ENCODE assay signal across 9 mouse cellular contexts in the genomic region with DNA sequence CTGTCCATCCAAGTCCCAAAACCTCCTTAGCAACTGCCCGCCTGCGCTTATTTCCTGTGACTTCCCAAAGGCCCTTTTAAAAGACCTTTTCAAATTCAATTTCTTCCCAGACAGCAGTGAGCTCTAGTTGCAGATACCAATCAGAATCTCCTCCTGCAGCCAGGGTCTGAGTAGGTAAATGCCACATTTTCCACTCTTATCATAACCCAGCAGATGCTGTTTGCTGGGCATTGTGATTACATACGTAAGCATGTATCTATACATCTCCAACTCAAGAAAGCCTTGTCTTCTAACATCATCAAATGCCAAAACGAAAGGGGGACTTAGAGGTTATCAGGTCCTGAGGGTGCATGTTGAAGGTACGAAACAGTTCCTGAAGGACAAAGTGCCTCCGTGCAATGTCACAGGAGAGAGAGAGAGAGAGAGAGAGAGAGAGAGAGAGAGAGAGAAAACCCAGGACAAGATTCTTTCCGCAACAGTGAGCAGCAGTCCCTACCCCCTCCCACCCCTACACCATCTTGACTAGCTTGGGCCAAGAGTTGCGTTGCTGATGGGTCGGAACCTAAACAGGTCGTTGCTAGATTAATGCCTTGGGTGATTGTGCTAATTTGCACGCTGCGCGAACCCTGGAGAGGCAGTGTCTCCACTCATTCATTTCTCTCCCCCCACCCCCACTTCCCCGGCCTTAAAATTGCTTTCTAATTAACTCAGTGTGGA. TPM values are rescaled to one million over a fixed set of nuclear protein-coding genes. Genes with fewer than 3 reads are reported as not detected.
DNase-seq lines count a peak whose midpoint lies in the region; ATAC-seq and TF ChIP-seq lines count a peak whose summit lies in the region.
"Had no signal": no experiment of that assay in that cellular context is flagged by ENCODE, and none has a peak within 500 bp of the region (broad histone marks: within the 10 kb centered on the region; RNA-seq: fewer than 3 reads in every experiment).

No protein-coding gene starts in this region.

- no peak for ATAC-seq in lung, postnatal 0 days
- peak; percentile 68 for ATAC-seq in hindbrain, embryonic 14.5 days (ENCODE audit: low FRiP score)
- ATAC-seq in midbrain, embryonic 14.5 days (ENCODE audit: low FRiP score, low TSS enrichment): peak; percentile 46; the same call in 1 of the 2 replicates

- peak; percentile 5 for DNase-seq in adrenal gland, postnatal 10 days
- no peak for DNase-seq in adrenal gland, postnatal 4 days (ENCODE audit: low spot score in 2 of 2)
- no peak for DNase-seq in lung, postnatal 0 days (ENCODE audit: low spot score)
- DNase-seq in lung, postnatal 4 days: no peak
- DNase-seq in hindbrain, embryonic 14.5 days (ENCODE audit: low spot score): peak; percentile 55
- DNase-seq in midbrain, embryonic 14.5 days: no peak
- no peak for DNase-seq in gastrocnemius, postnatal 36 days
- DNase-seq in urinary bladder, postnatal 25 days (ENCODE audit: low spot score): no peak

- intact Hi-C loops in gastrocnemius, postnatal 36 days (cut with DNase I): loop anchor here (5.0 kb wide), 1 partner anchor 180 kb away; no protein-coding TSS in a partner anchor

- no peak for TF ChIP-seq EP300 in lung, postnatal 0 days (IDR thresholded peaks at IDR 0.05)

- no peak overlapping the region for H3K27ac ChIP-seq in lung, postnatal 0 days (ENCODE audit: low read length)
- H3K27ac ChIP-seq in hindbrain, embryonic 14.5 days: no peak overlapping the region
- H3K27ac ChIP-seq in midbrain, embryonic 14.5 days (replicated peaks; ENCODE audit: low read depth, low read length): no peak overlapping the region

- WGBS in lung, postnatal 0 days: 38% methylated on average over 14 of the region's 14 CpGs
- WGBS in hindbrain, embryonic 14.5 days: 28% methylated on average over 14 of the region's 14 CpGs
- 31% methylated on average over 14 of the region's 14 CpGs for WGBS in midbrain, embryonic 14.5 days

- H3K27me3 ChIP-seq in lung, postnatal 0 days (replicated peaks; ENCODE audit: insufficient read depth, low read length): no peaks in the 10 kb centered on the region
- H3K27me3 ChIP-seq in hindbrain, embryonic 14.5 days (ENCODE audit: control insufficient read depth, insufficient read depth, low read length): no peaks in the 10 kb centered on the region
- no peaks in the 10 kb centered on the region; the same call in 1 of the 2 replicates for H3K27me3 ChIP-seq in midbrain, embryonic 14.5 days (ENCODE audit: control insufficient read depth, insufficient read depth, low read length)

- no peak overlapping the region for H3K4me3 ChIP-seq in lung, postnatal 0 days (ENCODE audit: low read depth, low read length)
- peak overlapping the region; percentile 28 for H3K4me3 ChIP-seq in hindbrain, embryonic 14.5 days (replicated peaks; ENCODE audit: low read length)
- peak overlapping the region; percentile 27 for H3K4me3 ChIP-seq in midbrain, embryonic 14.5 days (replicated peaks; ENCODE audit: low read depth, low read length)

- no peak overlapping the region for H3K9ac ChIP-seq in lung, postnatal 0 days (replicated peaks; ENCODE audit: low read depth)
- peak overlapping the region; percentile 51 for H3K9ac ChIP-seq in hindbrain, embryonic 14.5 days
- H3K9ac ChIP-seq in midbrain, embryonic 14.5 days (replicated peaks; ENCODE audit: low read length): no peak overlapping the region; the same call in 1 of the 2 replicates

- H3K4me2 ChIP-seq in lung, postnatal 0 days (replicated peaks; ENCODE audit: low read depth, low read length): peak overlapping the region; percentile 43
- peak overlapping the region; percentile 70 for H3K4me2 ChIP-seq in hindbrain, embryonic 14.5 days (replicated peaks)
- peak overlapping the region; percentile 63 for H3K4me2 ChIP-seq in midbrain, embryonic 14.5 days (ENCODE audit: low read length)

- H3K36me3 ChIP-seq in lung, postnatal 0 days (ENCODE audit: insufficient read depth, low read length): no peaks in the 10 kb centered on the region
- H3K36me3 ChIP-seq in hindbrain, embryonic 14.5 days (replicated peaks; ENCODE audit: control insufficient read depth, insufficient read depth): no peaks in the 10 kb centered on the region
- H3K36me3 ChIP-seq in midbrain, embryonic 14.5 days (ENCODE audit: control insufficient read depth, insufficient read depth, low read length): no peaks in the 10 kb centered on the region

- TF ChIP-seq CTCF in lung, postnatal 0 days (IDR thresholded peaks at IDR 0.05): no peak

- H3K4me1 ChIP-seq in lung, postnatal 0 days (ENCODE audit: insufficient read depth, low read depth, low read length): no peaks in the 10 kb centered on the region
- H3K4me1 ChIP-seq in hindbrain, embryonic 14.5 days (replicated peaks; ENCODE audit: control insufficient read depth, insufficient read depth, low read length): peaks cover 4% of the 10 kb centered on the region; the same call in 1 of the 2 replicates
- H3K4me1 ChIP-seq in midbrain, embryonic 14.5 days (ENCODE audit: control insufficient read depth, insufficient read depth, low read length): no peaks in the 10 kb centered on the region

- H3K9me3 ChIP-seq in lung, postnatal 0 days (ENCODE audit: low read length): no peaks in the 10 kb centered on the region
- no peaks in the 10 kb centered on the region for H3K9me3 ChIP-seq in hindbrain, embryonic 14.5 days (ENCODE audit: control insufficient read depth, low read length)
- no peaks in the 10 kb centered on the region for H3K9me3 ChIP-seq in midbrain, embryonic 14.5 days (ENCODE audit: control insufficient read depth, low read length)

RNA-seq across cellular contexts. Expression of a gene that starts 3.0 kb away (rescaled TPM):
- total RNA-seq in adrenal gland, postnatal 10 days (2021): 10 to 100 TPM; 37.1 to 46.2 TPM
- total RNA-seq in adrenal gland, postnatal 4 days (2021): 10 to 100 TPM; 30.9 to 41.7 TPM
- 31.3 and 34.6 TPM in 2 replicates for polyA plus RNA-seq in lung, postnatal 0 days (2015; fragmentation: Nextera tagmentation; extraction: Ambion mirVana)
- polyA plus RNA-seq in hindbrain, embryonic 14.5 days (2014; fragmentation: Nextera tagmentation; extraction: Ambion mirVana): 48.3 and 61.1 TPM in 2 replicates
- polyA plus RNA-seq in midbrain, embryonic 14.5 days (2014; fragmentation: Nextera tagmentation; extraction: Ambion mirVana): 46.0 and 49.4 TPM in 2 replicates
- total RNA-seq in gastrocnemius, postnatal 36 days (2021): 10 to 100 TPM; 57.9 to 81.9 TPM

RNA-seq across cellular contexts. Expression of a gene that starts 3.1 kb away (rescaled TPM):
- total RNA-seq in adrenal gland, postnatal 10 days (2021): under 1 TPM; 0.42 to 0.60 TPM
- total RNA-seq in adrenal gland, postnatal 4 days (2021): under 1 TPM; 0.17 to 0.31 TPM
- 0.05 and 0.06 TPM in 2 replicates for polyA plus RNA-seq in lung, postnatal 0 days (2015; fragmentation: Nextera tagmentation; extraction: Ambion mirVana)
- polyA plus RNA-seq in hindbrain, embryonic 14.5 days (2014; fragmentation: Nextera tagmentation; extraction: Ambion mirVana): 0.23 and 0.32 TPM in 2 replicates
- polyA plus RNA-seq in midbrain, embryonic 14.5 days (2014; fragmentation: Nextera tagmentation; extraction: Ambion mirVana): 0.19 and 0.20 TPM in 2 replicates
- 1 to 10 TPM in 1 of 2 experiments, not detected in 1; 3.5 TPM for total RNA-seq in gastrocnemius, postnatal 36 days (2021)
- total RNA-seq: liver, adult 2 months had no signal
- polyA plus RNA-seq: liver, adult 2 months had no signal

RNA-seq across cellular contexts. Expression of a gene that starts 25.9 kb away (rescaled TPM):
- total RNA-seq in adrenal gland, postnatal 10 days (2021): 10 to 100 TPM; 17.0 to 18.1 TPM
- total RNA-seq in adrenal gland, postnatal 4 days (2021): 10 to 100 TPM; 26.2 to 26.5 TPM
- polyA plus RNA-seq in lung, postnatal 0 days (2015; fragmentation: Nextera tagmentation; extraction: Ambion mirVana): 5.4 and 6.2 TPM in 2 replicates
- 8.0 and 8.5 TPM in 2 replicates for polyA plus RNA-seq in hindbrain, embryonic 14.5 days (2014; fragmentation: Nextera tagmentation; extraction: Ambion mirVana)
- polyA plus RNA-seq in midbrain, embryonic 14.5 days (2014; fragmentation: Nextera tagmentation; extraction: Ambion mirVana): 6.6 and 11.5 TPM in 2 replicates
- total RNA-seq in gastrocnemius, postnatal 36 days (2021): 1 to 10 TPM; 7.9 to 9.2 TPM

RNA-seq across cellular contexts. Expression of a gene that starts 27.8 kb away (rescaled TPM):
- total RNA-seq in adrenal gland, postnatal 10 days (2021): under 1 TPM in 1 of 2 experiments, not detected in 1; 0.09 TPM
- total RNA-seq in adrenal gland, postnatal 4 days (2021): not detected
- 0.04 TPM in 1 of 2 replicates, not detected in the other for polyA plus RNA-seq in lung, postnatal 0 days (2015; fragmentation: Nextera tagmentation; extraction: Ambion mirVana)
- 0.07 and 0.16 TPM in 2 replicates for polyA plus RNA-seq in hindbrain, embryonic 14.5 days (2014; fragmentation: Nextera tagmentation; extraction: Ambion mirVana)
- polyA plus RNA-seq in midbrain, embryonic 14.5 days (2014; fragmentation: Nextera tagmentation; extraction: Ambion mirVana): not detected in 2 replicates
- total RNA-seq in gastrocnemius, postnatal 36 days (2021): under 1 TPM in 1 of 2 experiments, not detected in 1; 0.48 TPM
- total RNA-seq: liver, adult 2 months had no signal
- polyA plus RNA-seq: liver, adult 2 months had no signal

Comparison
In these comparisons a context has a peak if more than half of its experiments do, and no peak if none do; other contexts are left out.
1. DNase-seq: peak in adrenal gland, postnatal 10 days (single experiment) and hindbrain, embryonic 14.5 days (single experiment); none in adrenal gland, postnatal 4 days (0 of 2), lung, postnatal 0 days (single experiment), lung, postnatal 4 days (0 of 2), midbrain, embryonic 14.5 days (single experiment), gastrocnemius, postnatal 36 days (0 of 2) and urinary bladder, postnatal 25 days (single experiment).
2. Peak in every context shown above with its lines, with median percentiles within 50 percentile points of each other: H3K4me2 ChIP-seq.